Mouse (Mus musculus) 3T3-L1 (cell line): Measurements from ENCODE around the gene Kcnab3.
A peak's percentile ranks its signal among the peaks of the same experiment; 100 is the strongest.

Experiments
- DNase-seq: peaks from one replicate; pipeline ENCODE4 v3.0.0-alpha.2; 2015; ENCODE audit warnings: low read depth, low spot score

Gene Kcnab3

GRCm38 (mm10) chr11:69331929-69332405 is 5.9 kb downstream of the Kcnab3 start:
- no peak for DNase-seq

DNA sequence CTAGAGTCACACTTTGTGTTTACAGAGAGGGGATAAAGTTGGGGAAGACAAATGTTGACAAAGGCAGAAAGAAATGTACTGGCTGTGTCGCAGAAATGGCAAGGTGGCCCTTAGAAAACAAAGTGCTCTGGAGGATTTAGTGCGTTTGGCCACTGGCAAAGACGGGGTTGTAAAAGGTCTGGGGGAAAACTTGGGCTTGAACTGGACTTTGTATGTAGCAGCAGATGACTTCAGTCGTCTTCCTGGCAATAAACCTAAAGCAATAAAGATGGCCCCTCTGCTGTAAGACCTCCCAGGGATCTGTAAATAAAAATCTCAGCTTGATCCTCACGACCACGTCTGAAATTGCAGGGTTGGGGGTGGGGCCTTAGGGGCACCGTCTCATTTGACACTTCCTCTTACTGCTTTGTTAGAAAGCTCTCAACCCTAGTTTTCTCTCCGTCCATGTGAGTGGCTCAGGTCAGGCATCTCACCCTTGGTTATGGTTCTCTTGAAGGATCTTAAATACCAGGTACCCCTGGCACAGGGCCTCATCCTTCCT is 6.7 kb downstream of the Kcnab3 start:
- DNase-seq: no peak

DNA sequence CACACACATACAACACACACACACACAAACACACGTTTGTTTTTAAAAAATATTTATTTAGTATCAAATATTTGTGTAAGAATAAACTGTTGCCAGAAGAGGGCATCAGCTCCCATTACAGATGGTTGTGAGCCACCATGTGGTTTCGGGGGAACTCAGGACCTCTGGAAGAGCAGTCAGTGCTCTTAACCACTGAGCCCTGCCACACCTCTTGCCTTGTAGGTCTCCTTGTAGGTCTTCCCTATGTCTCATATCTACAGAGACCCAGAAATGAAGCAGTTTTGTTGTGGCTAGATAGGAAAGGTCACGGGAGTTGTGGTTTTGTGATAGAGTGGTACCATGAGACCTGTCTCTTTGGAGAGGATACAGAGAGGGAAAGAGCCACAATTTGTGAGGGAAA is 7.9 kb downstream of the Kcnab3 start:
- DNase-seq: peak; percentile 61

DNA sequence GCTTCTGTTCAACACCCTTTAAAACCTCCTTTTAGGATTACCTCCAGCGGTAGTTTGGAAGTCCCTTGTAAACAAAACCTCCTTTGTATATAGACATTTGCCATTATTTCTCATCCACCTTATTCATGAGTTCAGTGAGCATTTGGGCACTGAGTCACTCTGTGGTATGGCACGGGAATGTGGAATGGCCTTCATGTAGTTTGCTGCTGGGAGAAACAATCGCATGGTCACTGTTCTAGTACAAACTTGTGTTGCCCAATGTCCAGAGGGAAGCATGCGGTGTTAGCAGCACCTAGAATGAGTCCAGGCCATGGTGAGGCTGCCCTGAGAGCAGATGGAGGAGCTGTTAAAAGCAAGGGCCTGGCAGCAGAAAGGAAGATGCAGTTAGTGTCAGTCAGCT is 8.7 kb downstream of the Kcnab3 start:
- DNase-seq: peak; percentile 90

DNA sequence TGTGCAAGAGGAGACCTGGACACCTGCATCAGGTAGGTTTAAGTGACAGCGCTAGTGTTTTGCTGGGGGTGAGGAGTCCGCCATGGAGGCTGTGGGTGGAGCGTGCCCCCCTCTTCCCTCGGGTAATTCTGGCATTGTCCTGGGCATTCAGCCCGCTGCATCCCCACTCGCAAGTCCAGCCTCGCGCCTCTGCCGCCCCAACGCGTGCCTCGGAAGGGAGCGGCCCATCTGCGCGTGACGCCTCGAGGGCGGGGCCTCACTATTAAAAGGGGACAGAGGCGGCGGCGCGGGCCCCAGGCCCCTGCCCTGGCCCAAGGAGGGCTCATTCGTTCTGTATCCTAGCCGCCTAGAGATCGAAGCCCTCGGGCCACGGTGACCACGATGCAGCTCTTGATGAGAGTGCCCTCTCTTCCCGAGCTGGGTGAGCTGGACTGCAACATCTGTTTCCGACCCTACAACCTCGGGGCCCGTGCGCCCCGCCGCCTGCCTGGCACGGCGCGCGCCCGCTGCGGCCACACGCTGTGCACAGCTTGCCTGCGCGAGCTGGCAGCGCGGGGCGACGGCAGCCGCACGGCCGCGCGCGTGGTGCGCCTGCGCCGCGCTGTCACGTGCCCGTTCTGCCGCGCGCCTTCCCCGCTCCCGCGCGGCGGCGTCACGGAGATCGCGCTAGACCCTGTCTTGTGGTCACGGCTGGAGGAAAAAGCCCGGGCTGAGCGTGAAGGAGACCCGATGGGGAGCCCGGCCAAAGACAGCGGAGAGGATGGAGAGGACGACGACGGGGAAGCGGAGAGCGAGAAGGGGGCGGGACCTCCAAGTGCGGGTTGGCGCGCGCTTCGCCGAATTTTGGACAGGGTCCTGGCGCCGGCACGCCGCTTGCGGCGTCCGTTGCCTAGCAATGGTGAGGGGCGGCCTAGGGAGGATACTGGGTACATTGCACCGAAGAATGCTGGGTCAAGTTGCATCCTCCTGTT is 14.4 kb downstream of the Kcnab3 start, which contains the start of gene Rnf227:
TSS of gene Rnf227 (plus strand) at position 301 of the 971 bp plus-strand sequence.
- DNase-seq: no peak

DNA sequence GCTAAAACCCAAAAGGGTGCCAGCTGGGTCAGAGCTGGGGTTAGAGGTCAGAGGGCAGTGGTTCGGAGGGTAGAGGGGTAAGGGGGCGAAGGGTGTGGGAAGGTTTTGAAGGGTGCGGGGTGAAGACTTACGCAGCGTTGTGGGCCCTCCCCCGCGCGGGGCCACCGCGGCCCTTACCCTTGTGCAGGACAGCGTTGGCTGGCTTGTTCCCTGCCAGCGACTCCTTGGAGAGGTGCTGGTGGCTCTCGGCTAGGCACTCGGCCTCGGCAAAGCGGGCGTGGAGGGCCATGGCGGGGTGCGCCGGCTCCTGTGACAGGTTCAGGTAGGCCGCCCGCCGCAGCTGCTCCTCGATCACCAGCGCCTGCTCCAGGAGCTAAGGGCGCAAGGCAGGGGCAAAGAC is 20.4 kb downstream of the Kcnab3 start:
- no peak for DNase-seq

- no peak for DNase-seq
Observed at GRCm38 (mm10) chr11:69356544-69356943, 30.5 kb downstream of the Kcnab3 start.

DNA sequence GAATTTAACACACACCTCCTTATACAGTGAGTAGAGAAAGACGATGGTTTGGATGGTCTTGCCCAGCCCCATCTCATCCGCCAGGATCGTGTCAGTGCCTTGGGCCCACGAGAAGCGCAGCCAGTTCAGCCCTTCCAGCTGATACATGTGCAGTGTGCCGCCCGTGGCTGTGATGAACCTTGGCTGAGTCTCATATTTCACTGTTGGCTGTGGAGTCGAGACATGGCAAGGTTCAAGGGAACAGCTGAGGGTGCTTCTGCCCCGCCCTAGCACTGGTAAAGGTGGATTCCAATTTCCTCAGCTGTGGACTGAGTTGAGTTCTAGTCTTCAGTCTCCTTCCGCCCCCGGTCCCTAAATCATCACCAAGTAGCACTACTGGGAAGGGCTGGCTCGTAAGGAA is 31.6 kb downstream of the Kcnab3 start:
- no peak for DNase-seq

DNA sequence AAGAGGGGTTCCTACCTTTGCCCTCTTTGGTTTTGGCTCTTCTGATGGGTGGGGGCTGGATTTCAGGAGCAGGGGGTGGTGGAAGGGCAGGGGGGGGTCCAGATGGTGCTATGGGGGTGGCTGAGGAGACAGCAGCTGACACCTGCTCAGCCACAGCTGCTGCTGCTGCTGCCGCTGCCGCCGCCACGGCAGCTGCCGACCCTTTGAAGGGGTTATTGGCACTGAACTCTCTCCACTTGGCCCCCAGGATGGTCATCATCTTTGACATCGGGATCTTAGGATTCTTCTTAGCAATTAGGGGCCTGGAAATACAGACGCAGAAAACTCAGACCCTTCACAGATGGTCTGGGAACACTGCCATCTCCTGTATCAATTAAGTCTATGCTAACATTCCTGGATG is 36.0 kb downstream of the Kcnab3 start:
- no peak for DNase-seq

DNA sequence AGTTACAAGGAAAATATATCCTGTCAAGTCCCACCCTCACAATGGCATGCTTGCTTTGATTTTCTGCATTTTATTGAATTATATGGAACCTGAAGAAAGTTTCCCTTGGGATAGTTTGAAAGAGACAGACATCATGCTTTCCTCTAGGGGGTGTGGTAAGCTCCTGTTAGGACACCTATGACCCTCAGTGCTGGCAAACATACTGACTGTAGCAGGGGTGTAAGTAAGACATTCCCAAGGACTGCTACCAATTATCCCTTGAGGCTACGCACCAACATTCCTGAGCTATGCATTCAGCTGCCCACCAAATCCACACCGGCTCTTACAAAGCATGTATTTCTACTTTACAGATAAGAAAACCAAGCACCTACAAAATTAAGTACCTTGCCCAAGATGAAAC is 36.4 kb downstream of the Kcnab3 start:
- peak; percentile 89 for DNase-seq

GRCm38 (mm10) chr11:69364376-69364775 is 38.3 kb downstream of the Kcnab3 start:
- no peak for DNase-seq

GRCm38 (mm10) chr11:69364910-69365309 is 38.9 kb downstream of the Kcnab3 start:
- peak; percentile 84 for DNase-seq

DNA sequence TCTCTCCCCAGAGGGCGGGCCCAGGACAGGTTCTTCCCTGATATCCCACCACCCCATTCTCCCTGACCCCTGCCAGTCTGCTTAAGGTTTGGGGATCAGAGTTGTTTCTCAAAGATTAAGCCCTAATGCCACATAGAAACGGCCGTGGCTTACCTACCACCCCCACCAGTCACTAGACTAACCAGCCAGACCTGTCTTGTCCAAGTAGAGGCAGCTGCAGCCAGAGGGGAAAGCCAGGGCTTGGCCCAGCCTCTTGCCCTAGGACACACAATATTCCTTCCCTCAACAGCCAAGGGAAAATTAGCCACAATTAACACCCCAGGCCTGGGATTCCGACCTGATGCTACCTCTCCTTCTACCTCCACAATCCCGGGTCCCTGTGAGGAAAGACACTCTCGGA is 39.7 kb downstream of the Kcnab3 start:
- DNase-seq: peak; percentile 16

- peak; percentile 98 for DNase-seq
Observed at GRCm38 (mm10) chr11:69366157-69366854, 40.2 kb downstream of the Kcnab3 start.

GRCm38 (mm10) chr11:69366855-69367615 is 41.0 kb downstream of the Kcnab3 start:
- peak; percentile 55 for DNase-seq

DNA sequence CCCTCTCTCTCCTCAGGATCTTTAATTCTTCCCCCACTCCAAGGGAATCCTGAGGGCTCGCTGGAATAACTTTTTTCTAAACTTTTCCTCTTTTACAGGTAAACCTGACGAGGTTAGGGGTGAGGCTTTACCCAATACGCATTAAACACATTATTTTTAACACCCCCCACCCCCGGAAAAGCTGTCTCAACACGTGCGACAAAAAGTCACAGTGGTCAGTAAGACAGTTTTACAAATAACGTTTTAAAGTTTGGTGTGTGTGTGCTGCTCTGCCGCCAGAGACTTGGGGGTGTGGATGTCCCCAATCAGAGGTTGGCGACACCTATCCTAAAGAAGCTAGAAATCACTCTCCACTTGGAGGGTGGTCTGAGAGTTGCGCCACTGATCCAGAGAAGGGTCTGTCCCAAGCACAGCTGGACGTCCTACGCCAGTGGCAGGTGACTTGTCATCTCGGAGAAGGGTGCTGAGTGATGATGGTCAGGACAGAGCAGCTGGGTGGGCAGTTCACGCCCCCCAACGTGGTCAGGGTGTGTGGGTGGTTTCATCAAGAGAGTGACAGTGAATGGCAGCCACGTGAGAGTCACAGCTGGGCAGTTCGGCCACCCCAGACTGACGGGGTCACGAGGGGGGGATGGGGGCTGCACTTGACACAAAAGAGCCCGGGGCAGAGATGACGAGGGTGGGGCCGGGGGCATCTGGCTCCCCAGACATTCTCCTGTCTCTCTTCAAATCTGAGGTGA is 41.7 kb downstream of the Kcnab3 start:
- peak; percentile 37 for DNase-seq

- DNase-seq: peak; percentile 49
Observed at GRCm38 (mm10) chr11:69368356-69369214, 42.5 kb downstream of the Kcnab3 start.

DNA sequence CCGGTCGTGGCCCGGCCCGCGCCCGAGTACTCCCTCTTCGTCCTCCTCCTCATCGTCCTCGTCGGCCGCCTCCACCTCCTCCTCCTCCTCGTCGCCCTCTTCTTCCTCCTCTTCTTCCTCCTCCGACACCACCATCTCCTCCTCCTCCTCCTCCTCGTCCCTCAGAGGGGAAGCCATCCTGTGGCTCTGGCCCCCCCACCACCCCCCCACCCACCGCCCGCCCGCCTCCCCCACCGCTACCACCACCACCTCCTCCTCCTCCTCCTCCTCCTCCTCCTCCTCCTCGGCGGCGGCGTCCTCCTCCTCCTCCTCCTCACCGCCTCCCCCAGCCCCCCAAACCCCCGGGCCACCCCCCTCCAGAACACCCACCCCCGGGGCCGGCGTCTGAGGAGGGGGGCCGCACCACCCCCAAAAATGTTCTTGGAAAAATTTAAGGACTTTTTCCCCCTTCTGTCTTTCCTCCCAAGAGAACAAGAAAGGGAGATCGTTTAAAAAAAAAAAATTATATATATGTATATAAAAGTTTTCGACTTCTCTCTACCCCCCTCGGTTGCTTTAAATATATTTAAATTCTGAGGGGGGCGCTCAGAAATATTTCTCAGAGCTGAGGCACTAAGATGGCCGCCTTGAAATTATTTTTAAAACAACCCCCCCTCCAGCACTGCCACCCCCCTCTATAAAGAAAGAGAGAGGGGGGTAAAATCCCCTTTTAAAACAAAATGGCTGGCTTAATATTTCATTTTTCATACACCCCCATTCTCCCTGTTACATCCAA is 43.3 kb downstream of the Kcnab3 start, which contains the start of gene Chd3:
TSS of gene Chd3 (minus strand) at position 192 of the 775 bp plus-strand sequence.
- peak; percentile 39 for DNase-seq
